Mouse (Mus musculus) kidney, adult 9 months (tissue): ENCODE results near the gene Reg3g.
"Not testable (repeated sequence)": the region's sequence is repeated elsewhere in the genome, so short reads cannot be mapped to it uniquely, and the experiment has no call there.

Experiments
- DNase-seq: peaks from one replicate; pipeline ENCODE4 v3.0.0; 2022

Gene Reg3g

GRCm38 (mm10) chr6:78468772-78469171 is at the start of gene Reg3g:
Gene Reg3g (minus strand): TSS chr6:78468872.
- no peak for DNase-seq

GRCm38 (mm10) chr6:78515777-78516446 is 47.2 kb upstream of the Reg3g start:
- DNase-seq: no peak

GRCm38 (mm10) chr6:78512833-78513232 is 44.2 kb upstream of the Reg3g start:
- DNase-seq: peak; percentile 21

- no peak for DNase-seq
Observed at GRCm38 (mm10) chr6:78510173-78510900, 41.7 kb upstream of the Reg3g start.

GRCm38 (mm10) chr6:78505745-78506144 is 37.1 kb upstream of the Reg3g start:
- DNase-seq: no peak

GRCm38 (mm10) chr6:78494633-78495032 is 26.0 kb upstream of the Reg3g start:
- DNase-seq: no peak

GRCm38 (mm10) chr6:78469287-78469686 is 615 bp upstream of the Reg3g start:
- no peak for DNase-seq

- no peak for DNase-seq
Observed at GRCm38 (mm10) chr6:78463266-78463665, 5.4 kb downstream of the Reg3g start.

- no peak for DNase-seq
Observed at GRCm38 (mm10) chr6:78462360-78462759, 6.3 kb downstream of the Reg3g start.

GRCm38 (mm10) chr6:78460191-78460825 is 8.4 kb downstream of the Reg3g start:
- DNase-seq: no peak

- DNase-seq: no peak
Observed at GRCm38 (mm10) chr6:78452804-78453203, 15.9 kb downstream of the Reg3g start.

GRCm38 (mm10) chr6:78448409-78448808 is 20.3 kb downstream of the Reg3g start:
- peak; percentile 57 for DNase-seq

- no peak for DNase-seq
Observed at GRCm38 (mm10) chr6:78447202-78447601, 21.5 kb downstream of the Reg3g start.

- DNase-seq: no peak
Observed at GRCm38 (mm10) chr6:78425497-78425896, 43.2 kb downstream of the Reg3g start.

GRCm38 (mm10) chr6:78422411-78422810 is 46.3 kb downstream of the Reg3g start, which contains the start of gene Reg1:
Gene Reg1 (plus strand): TSS chr6:78422711.
- DNase-seq: not testable (repeated sequence)
